Mouse (Mus musculus) natural killer cell, adult 2 months (primary cell): Measurements from ENCODE around the gene Ccdc47.

Source experiments
- DNase-seq, 2 experiments: peaks; one replicate each; pipeline ENCODE4 v3.0.0; 2022; ENCODE audit warnings: low spot score in 2 of 2

The Ccdc47 gene

GRCm38 (mm10) chr11:106198277-106198676 is 17.9 kb downstream of the Ccdc47 start:
- DNase-seq: no peak

GRCm38 (mm10) chr11:106195341-106195740 is 20.8 kb downstream of the Ccdc47 start:
- DNase-seq: no peak

GRCm38 (mm10) chr11:106194891-106195290 is 21.3 kb downstream of the Ccdc47 start:
- DNase-seq: no peak

GRCm38 (mm10) chr11:106194155-106194541 is 22.0 kb downstream of the Ccdc47 start:
- DNase-seq: no peak

GRCm38 (mm10) chr11:106193371-106194154 is 22.6 kb downstream of the Ccdc47 start:
- peak; percentile 96 to 97 for DNase-seq

GRCm38 (mm10) chr11:106192657-106193370 is 23.3 kb downstream of the Ccdc47 start:
- peak in 1 of 2 experiments; percentile 28 for DNase-seq

- no peak for DNase-seq
Observed at GRCm38 (mm10) chr11:106192241-106192640, 23.9 kb downstream of the Ccdc47 start.

- DNase-seq: no peak
Observed at GRCm38 (mm10) chr11:106191716-106192115, 24.4 kb downstream of the Ccdc47 start.

GRCm38 (mm10) chr11:106187326-106187725 is 28.8 kb downstream of the Ccdc47 start:
- no peak for DNase-seq

GRCm38 (mm10) chr11:106180449-106180801 is 35.7 kb downstream of the Ccdc47 start:
- DNase-seq: no peak

GRCm38 (mm10) chr11:106179711-106180448 is 36.3 kb downstream of the Ccdc47 start:
- no peak for DNase-seq

- DNase-seq: no peak
Observed at GRCm38 (mm10) chr11:106178036-106178782, 37.9 kb downstream of the Ccdc47 start.

- DNase-seq: no peak
Observed at GRCm38 (mm10) chr11:106176372-106176771, 39.8 kb downstream of the Ccdc47 start.

- DNase-seq: no peak
Observed at GRCm38 (mm10) chr11:106175081-106175480, 41.1 kb downstream of the Ccdc47 start.

- no peak for DNase-seq
Observed at GRCm38 (mm10) chr11:106174372-106174771, 41.8 kb downstream of the Ccdc47 start.

- no peak for DNase-seq
Observed at GRCm38 (mm10) chr11:106173228-106173627, 42.9 kb downstream of the Ccdc47 start.

GRCm38 (mm10) chr11:106170807-106171206 is 45.3 kb downstream of the Ccdc47 start:
- peak in 1 of 2 experiments; percentile 56 for DNase-seq

GRCm38 (mm10) chr11:106167435-106167834 is 48.7 kb downstream of the Ccdc47 start:
- peak; percentile 52 to 59 for DNase-seq

- no peak for DNase-seq
Observed at GRCm38 (mm10) chr11:106164601-106165180, 51.5 kb downstream of the Ccdc47 start.

- no peak for DNase-seq
Observed at GRCm38 (mm10) chr11:106163546-106163945, 52.6 kb downstream of the Ccdc47 start.

- no peak for DNase-seq
Observed at GRCm38 (mm10) chr11:106162237-106162636, 53.9 kb downstream of the Ccdc47 start.
